Mouse (Mus musculus) brain, embryonic 14.5 days (tissue): ENCODE results near the gene Hbq1b.
"Not testable (repeated sequence)": the region's sequence is repeated elsewhere in the genome, so short reads cannot be mapped to it uniquely, and the experiment has no call there.

Experiments
- CTCF ChIP-seq: fragments of 200-500 bp; IDR thresholded peaks from 2 replicates; pipeline ENCODE4 v1.5.1; 2012; ENCODE audit warnings: inconsistent platforms, mild to moderate bottlenecking, moderate library complexity, borderline replicate concordance; ENCODE audit not compliant: insufficient read depth, insufficient read length; ENCODE audit errors: extremely low read depth
- POLR2A ChIP-seq: fragments of 200-500 bp; IDR thresholded peaks from 2 replicates; pipeline ENCODE4 v1.6.1; 2012; ENCODE audit warnings: mild to moderate bottlenecking, inconsistent platforms, borderline replicate concordance; ENCODE audit not compliant: poor library complexity, insufficient read depth, insufficient read length, severe bottlenecking; ENCODE audit errors: extremely low read depth

GRCm38 (mm10) chr11:32286695-32287492, at the start of gene Hbq1b:
- not testable (repeated sequence) for TF ChIP-seq POLR2A
- peak; percentile 69 for TF ChIP-seq CTCF
